Mouse (Mus musculus): Measurements from ENCODE around the gene Inca1. TPM values are rescaled to one million over a fixed set of nuclear protein-coding genes. Genes with fewer than 3 reads are reported as not detected.

Gene Inca1
- total and polyA plus RNA-seq, 3 experiments = 0.35 to 2.2 TPM; not detected in 1

GRCm38 (mm10) chr11:70660571-70660970 lies 39.4 kb downstream of the Inca1 start:
- peaks cover 2 to 14% of the 10 kb centered on the region in 2 experiments; a peak in 3 of 4 replicates for H3K4me1 ChIP-seq (ENCODE audit: control insufficient read depth in 1 of 2, insufficient read depth in 2 of 2, low read length in 2 of 2)
- H3K36me3 ChIP-seq (ENCODE audit: control insufficient read depth in 1 of 2, insufficient read depth in 2 of 2, low read length in 2 of 2) = peaks cover 1 to 8% of the 10 kb centered on the region in 2 experiments; a peak in 3 of 4 replicates

GRCm38 (mm10) chr11:70658942-70659341 lies 41.0 kb downstream of the Inca1 start:
- Histone ChIP-seq H3K27me3 (ENCODE audit: control insufficient read depth in 1 of 2, insufficient read depth in 2 of 2, low read length in 2 of 2) (no peaks in the 10 kb centered on the region), H3K79me2 (ENCODE audit: control insufficient read depth, insufficient read depth, low read length, poor library complexity) (peaks cover 21% of the 10 kb centered on the region), H3K4me3 (ENCODE audit: control insufficient read depth in 1 of 2, insufficient read depth in 1 of 2, low read depth in 2 of 2, low read length in 2 of 2) (no peak overlapping the region), H3K36me3 (ENCODE audit: control insufficient read depth in 1 of 2, insufficient read depth in 2 of 2, low read length in 2 of 2) (peaks cover 1 to 8% of the 10 kb centered on the region in 2 experiments; a peak in 3 of 4 replicates), H3K4me1 (ENCODE audit: control insufficient read depth in 1 of 2, insufficient read depth in 2 of 2, low read length in 2 of 2) (peaks cover 2 to 14% of the 10 kb centered on the region in 2 experiments; a peak in 3 of 4 replicates), H3K9ac (ENCODE audit: control insufficient read depth, low read depth, low read length, poor library complexity, severe bottlenecking) (no peak overlapping the region), H3K9me3 (replicated peaks; ENCODE audit: insufficient read depth, low read length) (no peaks in the 10 kb centered on the region), H3K27ac (ENCODE audit: control insufficient read depth, low read depth, low read length) (no peak overlapping the region)
- no peak for DNase-seq (ENCODE audit: low read depth, low spot score)
- TF ChIP-seq ZMIZ1 (IDR thresholded peaks at IDR 0.05; ENCODE audit: low read depth, low read length) = no peak
- TF ChIP-seq POLR2AphosphoS2 (IDR thresholded peaks at IDR 0.05; ENCODE audit: low read length) = no peak
- TF ChIP-seq ELF1 (IDR thresholded peaks at IDR 0.05; ENCODE audit: low read depth, low read length) = no peak
- no peak for TF ChIP-seq MYB (IDR thresholded peaks at IDR 0.05; ENCODE audit: low read depth, low read length)
- TF ChIP-seq ZC3H11A (IDR thresholded peaks at IDR 0.05; ENCODE audit: low read depth, low read length) = no peak
- TF ChIP-seq MYC (IDR thresholded peaks at IDR 0.05; ENCODE audit: low read depth, low read length) = no peak
- no peak for TF ChIP-seq RCOR1 (IDR thresholded peaks at IDR 0.05; ENCODE audit: low read depth, low read length)
- TF ChIP-seq NRF1 (IDR thresholded peaks at IDR 0.05; ENCODE audit: insufficient read depth, low read depth, low read length, poor library complexity, severe bottlenecking) = no peak
- TF ChIP-seq POLR2A (IDR thresholded peaks at IDR 0.05; ENCODE audit: control insufficient read depth in 1 of 2, insufficient read depth in 1 of 2, low read depth in 1 of 2, low read length in 2 of 2, poor library complexity in 1 of 2) = no peak
- TF ChIP-seq CTCF (IDR thresholded peaks at IDR 0.05 in 2 of 3, conservative IDR thresholded peaks at IDR 0.05 in 1 of 3; ENCODE audit: control insufficient read depth in 1 of 3, insufficient read depth in 1 of 3, low read depth in 2 of 3, low read length in 3 of 3, poor library complexity in 1 of 3, severe bottlenecking in 1 of 3) = no peak
- no peak for TF ChIP-seq EP300 (IDR thresholded peaks at IDR 0.05; ENCODE audit: low read depth in 1 of 2, low read length in 2 of 2)

More at GRCm38 (mm10) chr11:70660571-70660970, 39.4 kb downstream of the Inca1 start:
- H3K79me2 ChIP-seq (ENCODE audit: control insufficient read depth, insufficient read depth, low read length, poor library complexity) = peaks cover 9% of the 10 kb centered on the region; the same call in 1 of the 2 replicates
- H3K9ac ChIP-seq (ENCODE audit: control insufficient read depth, low read depth, low read length, poor library complexity, severe bottlenecking) = no peak overlapping the region
- no peak overlapping the region for H3K4me3 ChIP-seq (ENCODE audit: control insufficient read depth in 1 of 2, insufficient read depth in 1 of 2, low read depth in 2 of 2, low read length in 2 of 2)
- TF ChIP-seq E2F4 (IDR thresholded peaks at IDR 0.05; ENCODE audit: borderline replicate concordance, low read depth, low read length) (no peak), CHD1 (IDR thresholded peaks at IDR 0.05; ENCODE audit: low read depth, low read length) (no peak), EP300 (IDR thresholded peaks at IDR 0.05; ENCODE audit: low read depth in 1 of 2, low read length in 2 of 2) (no peak), UBTF (IDR thresholded peaks at IDR 0.05; ENCODE audit: borderline replicate concordance, insufficient read depth, low read depth, low read length) (no peak), BHLHE40 (IDR thresholded peaks at IDR 0.05; ENCODE audit: borderline replicate concordance, low read depth, low read length) (no peak), ZC3H11A (IDR thresholded peaks at IDR 0.05; ENCODE audit: low read depth, low read length) (no peak)
- no peak overlapping the region for H3K27ac ChIP-seq (ENCODE audit: control insufficient read depth, low read depth, low read length)
- no peak for DNase-seq (ENCODE audit: low read depth, low spot score)
- no peaks in the 10 kb centered on the region for H3K9me3 ChIP-seq (replicated peaks; ENCODE audit: insufficient read depth, low read length)
- no peaks in the 10 kb centered on the region for H3K27me3 ChIP-seq (ENCODE audit: control insufficient read depth in 1 of 2, insufficient read depth in 2 of 2, low read length in 2 of 2)

All from MEL (cell line).